24 mouse cellular contexts compared by ENCODE assay signal in genomic region chrX:9984094-9984669, GRCm38 (mm10).
DNase-seq lines count a peak whose midpoint lies in the region; ATAC-seq and TF ChIP-seq lines count a peak whose summit lies in the region.
"Had no signal": no experiment of that assay in that cellular context is flagged by ENCODE, and none has a peak within 500 bp of the region (broad histone marks: within the 10 kb centered on the region; RNA-seq: fewer than 3 reads in every experiment).

No protein-coding gene starts in this region.

- no peaks in the 10 kb centered on the region for H3K36me3 ChIP-seq in forebrain, embryonic 14.5 days (ENCODE audit: control insufficient read depth, insufficient read depth, low read length)
- no peaks in the 10 kb centered on the region for H3K36me3 ChIP-seq in forebrain, postnatal 0 days (ENCODE audit: insufficient read depth)
- H3K36me3 ChIP-seq in kidney, embryonic 14.5 days (ENCODE audit: control insufficient read depth, insufficient read depth, low read length): no peaks in the 10 kb centered on the region
- H3K36me3 ChIP-seq: embryonic facial prominence, embryonic 12.5 days; embryonic facial prominence, embryonic 15.5 days; hindbrain, embryonic 13.5 days; intestine, embryonic 15.5 days had no signal

- H3K9me3 ChIP-seq in forebrain, embryonic 14.5 days (replicated peaks; ENCODE audit: control insufficient read depth, low read length): no peaks in the 10 kb centered on the region
- H3K9me3 ChIP-seq in forebrain, postnatal 0 days (ENCODE audit: low read length): no peaks in the 10 kb centered on the region
- no peaks in the 10 kb centered on the region for H3K9me3 ChIP-seq in kidney, embryonic 14.5 days (ENCODE audit: control insufficient read depth, low read length)
- H3K9me3 ChIP-seq: embryonic facial prominence, embryonic 12.5 days; embryonic facial prominence, embryonic 15.5 days; hindbrain, embryonic 13.5 days; intestine, embryonic 15.5 days had no signal

- no peak overlapping the region for H3K4me2 ChIP-seq in forebrain, embryonic 14.5 days (ENCODE audit: low read length)
- no peak overlapping the region for H3K4me2 ChIP-seq in forebrain, postnatal 0 days (ENCODE audit: low read depth)
- no peak overlapping the region for H3K4me2 ChIP-seq in kidney, embryonic 14.5 days (replicated peaks; ENCODE audit: low read depth, low read length)
- H3K4me2 ChIP-seq: embryonic facial prominence, embryonic 12.5 days; embryonic facial prominence, embryonic 15.5 days; heart, embryonic 11.5 days; hindbrain, embryonic 13.5 days; intestine, embryonic 15.5 days had no signal

- ATAC-seq in forebrain, embryonic 14.5 days: peak; percentile 94
- no peak; the same call in 1 of the 2 replicates for ATAC-seq in forebrain, postnatal 0 days
- ATAC-seq in kidney, embryonic 14.5 days (ENCODE audit: low FRiP score, low TSS enrichment): no peak
- ATAC-seq: activated CD4-positive, CD25-positive, alpha-beta regulatory T cell, adult 4 months; CD4-positive, CD25-positive, alpha-beta regulatory T cell, adult 4 months; hindbrain, embryonic 16.5 days; intestine, embryonic 15.5 days had no signal

- no peak for TF ChIP-seq CTCF in brain, embryonic 14.5 days (IDR thresholded peaks at IDR 0.05; ENCODE audit: borderline replicate concordance, extremely low read depth, insufficient read depth, insufficient read length)
- TF ChIP-seq CTCF in forebrain, postnatal 0 days (IDR thresholded peaks at IDR 0.05; ENCODE audit: low read depth): no peak

- no peak for TF ChIP-seq POLR2A in brain, embryonic 14.5 days (IDR thresholded peaks at IDR 0.05; ENCODE audit: borderline replicate concordance, extremely low read depth, insufficient read depth, insufficient read length, poor library complexity, severe bottlenecking)

- no peaks in the 10 kb centered on the region for H3K4me1 ChIP-seq in forebrain, embryonic 14.5 days (ENCODE audit: control insufficient read depth, insufficient read depth, low read length)
- H3K4me1 ChIP-seq in forebrain, postnatal 0 days (ENCODE audit: insufficient read depth): no peaks in the 10 kb centered on the region
- no peaks in the 10 kb centered on the region for H3K4me1 ChIP-seq in kidney, embryonic 14.5 days (ENCODE audit: control insufficient read depth, insufficient read depth, low read length)
- H3K4me1 ChIP-seq: embryonic facial prominence, embryonic 12.5 days; embryonic facial prominence, embryonic 15.5 days; hindbrain, embryonic 13.5 days; intestine, embryonic 15.5 days had no signal

- H3K27me3 ChIP-seq in forebrain, embryonic 14.5 days (replicated peaks; ENCODE audit: control insufficient read depth, insufficient read depth, low read length): no peaks in the 10 kb centered on the region
- no peaks in the 10 kb centered on the region for H3K27me3 ChIP-seq in forebrain, postnatal 0 days (ENCODE audit: insufficient read depth, low read length)
- no peaks in the 10 kb centered on the region for H3K27me3 ChIP-seq in kidney, embryonic 14.5 days (ENCODE audit: control insufficient read depth, insufficient read depth, low read length)
- H3K27me3 ChIP-seq: embryonic facial prominence, embryonic 12.5 days; embryonic facial prominence, embryonic 15.5 days; hindbrain, embryonic 13.5 days; intestine, embryonic 15.5 days had no signal

- no peak overlapping the region for H3K27ac ChIP-seq in forebrain, embryonic 14.5 days (ENCODE audit: low read depth, low read length)
- H3K27ac ChIP-seq in forebrain, postnatal 0 days (ENCODE audit: low read depth, low read length): no peak overlapping the region
- no peak overlapping the region for H3K27ac ChIP-seq in kidney, embryonic 14.5 days (ENCODE audit: low read depth, low read length)
- H3K27ac ChIP-seq: embryonic facial prominence, embryonic 12.5 days; embryonic facial prominence, embryonic 15.5 days; hindbrain, embryonic 13.5 days; intestine, embryonic 15.5 days had no signal

- no peak overlapping the region for H3K4me3 ChIP-seq in forebrain, embryonic 14.5 days (ENCODE audit: low read depth, low read length)
- H3K4me3 ChIP-seq in forebrain, postnatal 0 days (ENCODE audit: low read depth, low read length): no peak overlapping the region
- no peak overlapping the region for H3K4me3 ChIP-seq in kidney, embryonic 14.5 days (ENCODE audit: low read length)
- H3K4me3 ChIP-seq: embryonic facial prominence, embryonic 12.5 days; embryonic facial prominence, embryonic 15.5 days; hindbrain, embryonic 13.5 days; intestine, embryonic 15.5 days had no signal

- peak; percentile 2 for DNase-seq in brain, adult 2 months (ENCODE audit: low read depth, low spot score)
- peak; percentile 66 for DNase-seq in brain, embryonic 14.5 days (ENCODE audit: low read depth)
- peak; percentile 58 for DNase-seq in forebrain, embryonic 14.5 days (ENCODE audit: low spot score)
- DNase-seq in forebrain, postnatal 0 days: peak; percentile 0
- no peak for DNase-seq in thymus, adult 18-20 months
- no peak for DNase-seq in MN1 (ENCODE audit: low spot score)
- DNase-seq: adrenal gland, adult 8-10 months; adrenal gland, postnatal 25 days; cerebellum, adult 11 months; cerebellum, adult 2 months; cerebellum, adult 9-11 months; cerebellum, postnatal 25 days; gastrocnemius, postnatal 10 days; gastrocnemius, postnatal 36 days; kidney, adult 11 months had no signal

- H3K9ac ChIP-seq in forebrain, embryonic 14.5 days (ENCODE audit: low read length): no peak overlapping the region
- H3K9ac ChIP-seq in forebrain, postnatal 0 days: no peak overlapping the region
- H3K9ac ChIP-seq in kidney, embryonic 14.5 days (ENCODE audit: low read depth, low read length): no peak overlapping the region
- H3K9ac ChIP-seq: embryonic facial prominence, embryonic 12.5 days; embryonic facial prominence, embryonic 15.5 days; hindbrain, embryonic 13.5 days; intestine, embryonic 15.5 days had no signal

Comparison
In these comparisons a context has a peak if more than half of its experiments do, and no peak if none do; other contexts are left out.
1. DNase-seq: peak in brain, adult 2 months (single experiment), brain, embryonic 14.5 days (single experiment), forebrain, embryonic 14.5 days (single experiment) and forebrain, postnatal 0 days (single experiment); none in thymus, adult 18-20 months (0 of 2) and MN1 (single experiment).